Mouse (Mus musculus): ENCODE measurements around the gene Rnpepl1.
"Not testable (repeated sequence)": the region's sequence is repeated elsewhere in the genome, so short reads cannot be mapped to it uniquely, and the experiment has no call there.

Rnpepl1 gene

GRCm38 (mm10) chr1:92937797-92938196, 27.2 kb downstream of the Rnpepl1 start:
- DNase-seq (ENCODE audit: low spot score), result no peak

- no peak for DNase-seq (ENCODE audit: low spot score)
These were observed 29.2 kb downstream of the Rnpepl1 start for GRCm38 (mm10) chr1:92939746-92940145.

GRCm38 (mm10) chr1:92943219-92943989, 32.8 kb downstream of the Rnpepl1 start:
- no peak for DNase-seq (ENCODE audit: low spot score)

- no peak for DNase-seq (ENCODE audit: low spot score)
These were observed 37.4 kb downstream of the Rnpepl1 start for GRCm38 (mm10) chr1:92947966-92948365.

- DNase-seq (ENCODE audit: low spot score), result peak; percentile 59
These were observed 38.8 kb downstream of the Rnpepl1 start for GRCm38 (mm10) chr1:92949426-92949825.

GRCm38 (mm10) chr1:92950607-92951006, 40.0 kb downstream of the Rnpepl1 start, which contains the start of gene Gpr35:
TSS of gene Gpr35 (plus strand) at chr1:92950865.
- no peak for DNase-seq (ENCODE audit: low spot score)

- no peak for DNase-seq (ENCODE audit: low spot score)
These were observed 43.1 kb downstream of the Rnpepl1 start for GRCm38 (mm10) chr1:92953641-92954040.

- not testable (repeated sequence) for DNase-seq (ENCODE audit: low spot score)
These were observed 46.2 kb downstream of the Rnpepl1 start for GRCm38 (mm10) chr1:92956571-92957335.

GRCm38 (mm10) chr1:92958999-92959398, 48.4 kb downstream of the Rnpepl1 start:
- DNase-seq (ENCODE audit: low spot score), result no peak

- DNase-seq (ENCODE audit: low spot score), result not testable (repeated sequence)
These were observed 60.2 kb downstream of the Rnpepl1 start for GRCm38 (mm10) chr1:92970791-92971190.

- DNase-seq (ENCODE audit: low spot score), result no peak
These were observed 61.6 kb downstream of the Rnpepl1 start for GRCm38 (mm10) chr1:92971879-92972795.

- no peak for DNase-seq (ENCODE audit: low spot score)
These were observed 62.3 kb downstream of the Rnpepl1 start for GRCm38 (mm10) chr1:92972854-92973253.

Data from embryo, embryonic 10 days (tissue).